Mouse (Mus musculus): Measurements from ENCODE around the gene Pcbp3.

Gene Pcbp3

GRCm38 (mm10) chr10:76918086-76918485 lies 43.6 kb downstream of the Pcbp3 start:
- DNase-seq, result no peak

- DNase-seq, result peak; percentile 51
Observed at GRCm38 (mm10) chr10:76906434-76906833, 55.3 kb downstream of the Pcbp3 start.

- DNase-seq, result peak; percentile 58
Observed at GRCm38 (mm10) chr10:76905935-76906341, 55.7 kb downstream of the Pcbp3 start.

GRCm38 (mm10) chr10:76903694-76904093 lies 58.0 kb downstream of the Pcbp3 start:
- DNase-seq, result no peak

- no peak for DNase-seq
Observed at GRCm38 (mm10) chr10:76903099-76903498, 58.6 kb downstream of the Pcbp3 start.

- peak; percentile 60 for DNase-seq
Observed at GRCm38 (mm10) chr10:76902588-76902987, 59.1 kb downstream of the Pcbp3 start.

GRCm38 (mm10) chr10:76898428-76898827 lies 63.3 kb downstream of the Pcbp3 start:
- no peak for DNase-seq

GRCm38 (mm10) chr10:76891456-76891855 lies 70.2 kb downstream of the Pcbp3 start:
- no peak for DNase-seq

- peak; percentile 34 for DNase-seq
Observed at GRCm38 (mm10) chr10:76883442-76884244, 78.0 kb downstream of the Pcbp3 start.

GRCm38 (mm10) chr10:76882644-76883441 lies 78.8 kb downstream of the Pcbp3 start:
- no peak for DNase-seq

- DNase-seq, result peak; percentile 27
Observed at GRCm38 (mm10) chr10:76881900-76882299, 79.8 kb downstream of the Pcbp3 start.

GRCm38 (mm10) chr10:76875310-76875709 lies 86.4 kb downstream of the Pcbp3 start:
- no peak for DNase-seq

GRCm38 (mm10) chr10:76874879-76875278 lies 86.8 kb downstream of the Pcbp3 start:
- no peak for DNase-seq

- DNase-seq, result no peak
Observed at GRCm38 (mm10) chr10:76874398-76874797, 87.3 kb downstream of the Pcbp3 start.

- peak; percentile 27 for DNase-seq
Observed at GRCm38 (mm10) chr10:76873948-76874347, 87.7 kb downstream of the Pcbp3 start.

- no peak for DNase-seq
Observed at GRCm38 (mm10) chr10:76872736-76873135, 89.0 kb downstream of the Pcbp3 start.

- no peak for DNase-seq
Observed at GRCm38 (mm10) chr10:76865936-76866335, 95.8 kb downstream of the Pcbp3 start.

GRCm38 (mm10) chr10:76860998-76861397 lies 100.7 kb downstream of the Pcbp3 start:
- no peak for DNase-seq

- peak; percentile 34 for DNase-seq
Observed at GRCm38 (mm10) chr10:76859355-76860127, 102.1 kb downstream of the Pcbp3 start.

- peak; percentile 31 for DNase-seq
Observed at GRCm38 (mm10) chr10:76857879-76858278, 103.8 kb downstream of the Pcbp3 start.

- no peak for DNase-seq
Observed at GRCm38 (mm10) chr10:76846480-76846879, 115.2 kb downstream of the Pcbp3 start.

- no peak for DNase-seq
Observed at GRCm38 (mm10) chr10:76844901-76845300, 116.8 kb downstream of the Pcbp3 start.

- DNase-seq, result no peak
Observed at GRCm38 (mm10) chr10:76844365-76844764, 117.3 kb downstream of the Pcbp3 start.

Measured in kidney, postnatal 10 days (tissue).